Mouse (Mus musculus) midbrain, embryonic 16.5 days (tissue): ENCODE data around the gene Rpl32. TPM values are rescaled to one million over a fixed set of nuclear protein-coding genes. Genes with fewer than 3 reads are reported as not detected.

Experiments used
- ATAC-seq: fragments of 200-750 bp; cut with Nextera tagmentation; 2 replicates; pipeline ENCODE4 v1.8.0; 2017; ENCODE audit warnings: moderate TSS enrichment
- H3K27ac ChIP-seq: fragments of 300-500 bp; sonication (generic); 2 replicates; pipeline ENCODE4 v1.5.1; 2014; ENCODE audit warnings: mild to moderate bottlenecking, low read length, mixed read lengths
- H3K27me3 ChIP-seq: fragments of 300-500 bp; sonication (generic); 2 replicates; pipeline ENCODE4 v1.6.1; 2014; ENCODE audit warnings: low read depth, low read length, mixed read lengths; ENCODE audit not compliant: control insufficient read depth, insufficient read depth
- H3K36me3 ChIP-seq: fragments of 300-500 bp; sonication (generic); 2 replicates; pipeline ENCODE4 v1.6.1; 2014; ENCODE audit warnings: mild to moderate bottlenecking, low read length, moderate library complexity, mixed read lengths; ENCODE audit not compliant: control insufficient read depth, insufficient read depth
- H3K4me1 ChIP-seq: fragments of 300-500 bp; sonication (generic); 2 replicates; pipeline ENCODE4 v1.6.1; 2014; ENCODE audit warnings: mild to moderate bottlenecking, low read length, mixed read lengths; ENCODE audit not compliant: control insufficient read depth, insufficient read depth
- H3K4me2 ChIP-seq: fragments of 300-500 bp; sonication (generic); 2 replicates; pipeline ENCODE4 v1.6.1; 2014; ENCODE audit warnings: mild to moderate bottlenecking, low read length, mixed read lengths
- H3K4me3 ChIP-seq: fragments of 300-500 bp; sonication (generic); 2 replicates; pipeline ENCODE4 v1.5.1; 2014; ENCODE audit warnings: low read depth, mild to moderate bottlenecking, low read length, moderate library complexity, mixed read lengths
- H3K9ac ChIP-seq: fragments of 300-500 bp; sonication (generic); 2 replicates; pipeline ENCODE4 v1.6.1; 2014; ENCODE audit warnings: low read depth, low read length, mixed read lengths
- H3K9me3 ChIP-seq: fragments of 300-500 bp; sonication (generic); replicated peaks from 2 replicates; pipeline ENCODE4 v1.6.1; 2014; ENCODE audit warnings: mild to moderate bottlenecking, low read length, mixed read lengths; ENCODE audit not compliant: control insufficient read depth, poor library complexity, severe bottlenecking
- WGBS: fragments of 180-500 bp; shearing (Covaris S2); extraction: QIAGEN DNeasy Blood & Tissue Kit; methylation state at CpG from one replicate; pipeline ENCODE4 v1.1.7; 2014; 5-methylcytosine and 5-hydroxymethylcytosine counted together
- microRNA-seq: library from miRNA; unstranded; fragments of <30 nt; microRNA quantifications from one replicate; pipeline ENCODE4, GENCODE M21; 2017
- polyA plus RNA-seq: library from polyadenylated mRNA; unstranded; fragments of >200 nt; fragmentation: Nextera tagmentation; extraction: Ambion mirVana; gene quantifications from 2 replicates; pipeline ENCODE4 v1.2.1, GENCODE M21; 2015

Gene Rpl32
- polyA plus RNA-seq, 1 experiment from 2014 or later = 855 TPM

- Histone ChIP-seq H3K4me3 (no peak within 1 kb of the TSS), H3K4me2 (no peak within 1 kb of the TSS), H3K9me3 (no peaks in the 10 kb centered on the region), H3K36me3 (no peaks in the 10 kb centered on the region), H3K9ac (no peak within 1 kb of the TSS), H3K4me1 (no peaks in the 10 kb centered on the region; the same call in 1 of the 2 replicates), H3K27me3 (no peaks in the 10 kb centered on the region), H3K27ac (no peak within 1 kb of the TSS)
- ATAC-seq = no peak
- 3% methylated on average over 9 of the region's 9 CpGs for WGBS
These were observed 46.4 kb downstream of the Rpl32 start, which contains the start of gene Tmem40 for GRCm38 (mm10) chr6:115761995-115762756. TSS of gene Tmem40 (minus strand) at chr6:115762410.

GRCm38 (mm10) chr6:115760982-115761381 lies 47.6 kb downstream of the Rpl32 start:
- H3K27me3 ChIP-seq = no peaks in the 10 kb centered on the region
- ATAC-seq = no peak
- no peaks in the 10 kb centered on the region; the same call in 1 of the 2 replicates for H3K4me1 ChIP-seq
- no peak overlapping the region for H3K4me3 ChIP-seq
- H3K9me3 ChIP-seq = no peaks in the 10 kb centered on the region
- WGBS = 62% methylated on average over 4 of the region's 4 CpGs
- no peaks in the 10 kb centered on the region for H3K36me3 ChIP-seq
- H3K4me2 ChIP-seq = no peak overlapping the region
- H3K9ac ChIP-seq = no peak overlapping the region
- no peak overlapping the region for H3K27ac ChIP-seq

DNA sequence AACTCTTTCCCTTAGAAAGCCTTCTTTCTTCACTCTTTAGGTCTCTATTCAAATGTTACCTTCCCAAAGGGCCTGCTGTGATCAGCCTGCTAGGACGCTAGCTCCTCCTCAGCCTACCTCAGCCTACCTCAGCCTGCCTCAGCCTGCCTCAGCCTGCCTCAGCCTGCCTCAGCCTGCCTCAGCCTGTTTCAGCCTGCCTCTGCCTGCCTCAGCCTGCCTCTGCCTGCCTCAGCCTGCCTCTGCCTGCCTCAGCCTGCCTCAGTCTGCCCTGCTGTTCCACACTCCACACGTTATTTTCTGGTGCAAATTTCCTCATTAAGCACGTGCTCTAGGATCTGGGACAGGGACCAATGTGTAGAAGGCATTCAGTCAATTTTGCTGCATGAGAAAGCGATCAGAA lies 48.4 kb downstream of the Rpl32 start:
- 92% methylated on average over 4 of the region's 4 CpGs for WGBS
- H3K4me1 ChIP-seq = no peaks in the 10 kb centered on the region; the same call in 1 of the 2 replicates
- no peak overlapping the region for H3K4me2 ChIP-seq
- no peaks in the 10 kb centered on the region for H3K27me3 ChIP-seq
- no peak overlapping the region for H3K4me3 ChIP-seq
- no peaks in the 10 kb centered on the region for H3K9me3 ChIP-seq
- no peaks in the 10 kb centered on the region for H3K36me3 ChIP-seq
- ATAC-seq = no peak
- H3K27ac ChIP-seq = no peak overlapping the region
- no peak overlapping the region for H3K9ac ChIP-seq

DNA sequence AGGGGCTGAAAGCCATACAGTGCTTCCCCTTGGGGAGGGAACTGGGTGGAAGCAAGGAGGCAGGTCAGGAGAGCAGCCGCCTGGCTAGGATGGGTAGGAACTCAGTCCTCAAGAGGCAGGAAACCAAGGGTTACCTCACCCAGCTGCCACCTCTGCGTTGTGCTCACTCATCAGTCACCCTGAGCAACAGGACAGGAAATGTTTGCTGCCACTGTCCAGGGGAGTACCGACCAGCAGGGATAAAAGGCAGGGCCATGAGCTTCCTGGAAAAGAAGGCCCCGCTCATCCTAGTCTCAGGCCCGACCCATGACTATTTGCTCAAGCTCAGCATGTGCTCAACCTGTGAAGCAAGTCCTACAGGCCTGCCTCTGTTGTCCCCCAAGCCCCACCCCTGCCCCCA lies 49.1 kb downstream of the Rpl32 start:
- H3K27ac ChIP-seq = no peak overlapping the region
- no peak overlapping the region for H3K4me3 ChIP-seq
- no peaks in the 10 kb centered on the region for H3K27me3 ChIP-seq
- H3K4me2 ChIP-seq = no peak overlapping the region
- H3K4me1 ChIP-seq = no peaks in the 10 kb centered on the region; the same call in 1 of the 2 replicates
- no peaks in the 10 kb centered on the region for H3K9me3 ChIP-seq
- H3K9ac ChIP-seq = no peak overlapping the region
- no peak for ATAC-seq
- WGBS = 68% methylated on average over 5 of the region's 5 CpGs
- no peaks in the 10 kb centered on the region for H3K36me3 ChIP-seq

GRCm38 (mm10) chr6:115758981-115759435 lies 49.5 kb downstream of the Rpl32 start:
- Histone ChIP-seq H3K9me3 (no peaks in the 10 kb centered on the region), H3K27ac (no peak overlapping the region), H3K4me3 (no peak overlapping the region), H3K27me3 (no peaks in the 10 kb centered on the region), H3K4me2 (no peak overlapping the region), H3K36me3 (no peaks in the 10 kb centered on the region), H3K4me1 (no peaks in the 10 kb centered on the region), H3K9ac (no peak overlapping the region)
- 79% methylated on average over 9 of the region's 9 CpGs for WGBS
- ATAC-seq = no peak

GRCm38 (mm10) chr6:115755536-115755935 lies 53.0 kb downstream of the Rpl32 start:
- H3K27ac ChIP-seq = no peak overlapping the region
- no peaks in the 10 kb centered on the region for H3K4me1 ChIP-seq
- no peak for ATAC-seq
- no peaks in the 10 kb centered on the region for H3K36me3 ChIP-seq
- H3K9ac ChIP-seq = no peak overlapping the region
- H3K27me3 ChIP-seq = no peaks in the 10 kb centered on the region
- H3K4me2 ChIP-seq = no peak overlapping the region
- no peaks in the 10 kb centered on the region for H3K9me3 ChIP-seq
- 83% methylated on average over 7 of the region's 7 CpGs for WGBS
- no peak overlapping the region for H3K4me3 ChIP-seq

Small RNA genes lying within 50 kb of the gene (microRNA-seq; reads per million reads assigned to microRNA genes)
- gene Mir7660 = not detected

Other genes with a start within 250 kb of the Rpl32 start
- 0.46 and 0.48 TPM in 2 replicates for gene Mkrn2os, start 216.2 kb downstream of the Rpl32 start, polyA plus RNA-seq
- 31.9 and 35.9 TPM in 2 replicates for gene Mkrn2, start 206.8 kb downstream of the Rpl32 start, polyA plus RNA-seq
- gene Raf1, start 132.1 kb downstream of the Rpl32 start, polyA plus RNA-seq = 127 and 136 TPM in 2 replicates
- 0.85 and 1.3 TPM in 2 replicates for gene Tmem40, start 46.3 kb downstream of the Rpl32 start, polyA plus RNA-seq
- gene Cand2, start 34.2 kb downstream of the Rpl32 start, polyA plus RNA-seq = 9.8 and 10.3 TPM in 2 replicates
- 3.1 and 3.2 TPM in 2 replicates for gene Efcab12, start 29.7 kb upstream of the Rpl32 start, polyA plus RNA-seq
- gene Mbd4, start 44.6 kb upstream of the Rpl32 start, polyA plus RNA-seq = 8.9 and 10.1 TPM in 2 replicates
- gene Ift122, start 44.7 kb upstream of the Rpl32 start, polyA plus RNA-seq = 35.2 and 36.8 TPM in 2 replicates
- gene Rho, start 123.0 kb upstream of the Rpl32 start, polyA plus RNA-seq = 0.14 and 0.36 TPM in 2 replicates
- gene H1foo, start 136.2 kb upstream of the Rpl32 start, polyA plus RNA-seq = not detected in 2 replicates
- gene Plxnd1, start 186.3 kb upstream of the Rpl32 start, polyA plus RNA-seq = 7.5 and 7.7 TPM in 2 replicates